ENCODE assay signal across 33 mouse cellular contexts in the genomic region with DNA sequence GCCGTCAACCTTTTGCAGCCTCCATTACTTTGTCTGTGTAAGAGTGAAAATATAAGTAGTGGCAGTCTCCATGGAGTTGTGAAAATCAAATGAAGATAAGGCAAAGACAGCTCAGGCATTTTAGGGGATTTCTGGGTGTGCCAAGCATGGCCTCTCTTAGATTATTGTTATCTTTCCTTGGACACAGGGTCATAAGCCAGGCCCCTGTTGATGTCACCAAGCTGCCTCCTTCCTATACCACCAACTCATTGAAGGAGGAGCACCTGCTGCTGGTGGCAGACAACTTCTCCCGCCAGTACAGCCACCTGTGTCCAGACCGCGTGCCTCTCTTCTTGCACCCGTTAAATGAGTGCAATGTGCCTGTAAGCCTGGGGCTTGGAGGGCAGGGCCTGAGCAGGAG. TPM values are rescaled to one million over a fixed set of nuclear protein-coding genes. Genes with fewer than 3 reads are reported as not detected.
DNase-seq lines count a peak whose midpoint lies in the region; ATAC-seq and TF ChIP-seq lines count a peak whose summit lies in the region.
"Had no signal": no experiment of that assay in that cellular context is flagged by ENCODE, and none has a peak within 500 bp of the region (broad histone marks: within the 10 kb centered on the region; RNA-seq: fewer than 3 reads in every experiment).

No protein-coding gene starts in this region.

- intact Hi-C loops in left cerebral cortex, postnatal 14 days (cut with DNase I): no loop called here

- DNase-seq in testis, postnatal 10 days (ENCODE audit: low spot score): no peak
- DNase-seq in c-Kit-positive CD71-positive TER-119-positive erythroid progenitor cells, embryonic 14.5 days (ENCODE audit: low spot score): peak; percentile 53
- DNase-seq in liver, embryonic 13.5 days: peak; percentile 58
- DNase-seq in left cerebral cortex, postnatal 14 days (ENCODE audit: low spot score in 2 of 2): no peak
- no peak for DNase-seq in B cell, adult 2 months
- DNase-seq: adrenal gland, adult 2 months; adrenal gland, postnatal 36 days; cerebellum, adult 8-10 months; cerebellum, postnatal 25 days; gastrocnemius, postnatal 14 days; heart, postnatal 36 days; kidney, adult 11 months; kidney, postnatal 25 days; lung, adult 2 months; lung, postnatal 10 days; right cerebral cortex, adult 18-20 months; right cerebral cortex, postnatal 4 days had no signal

- H3K27me3 ChIP-seq in testis, adult 2 months (ENCODE audit: control insufficient read depth, insufficient read depth, low read length): no peaks in the 10 kb centered on the region
- H3K27me3 ChIP-seq in liver, embryonic 13.5 days: no peaks in the 10 kb centered on the region
- H3K27me3 ChIP-seq: embryonic facial prominence, embryonic 15.5 days; forebrain, embryonic 12.5 days; heart, embryonic 15.5 days; hindbrain, embryonic 13.5 days; kidney, embryonic 15.5 days; limb, embryonic 13.5 days; midbrain, embryonic 12.5 days; neural tube, embryonic 12.5 days had no signal

- TF ChIP-seq POLR2A in testis, adult 2 months (IDR thresholded peaks at IDR 0.05; ENCODE audit: control insufficient read depth, low read depth, low read length): no peak

- ATAC-seq in liver, embryonic 13.5 days (ENCODE audit: low read depth): peak; percentile 85
- peak; percentile 62 for ATAC-seq in megakaryocyte progenitor cell, adult 5-6 weeks (replicated peaks; ENCODE audit: poor library complexity)
- ATAC-seq: activated CD4-positive, CD25-positive, alpha-beta regulatory T cell, adult 4 months had no signal

- H3K4me1 ChIP-seq in testis, adult 2 months (ENCODE audit: control insufficient read depth, insufficient read depth, low read length): peaks cover 8% of the 10 kb centered on the region
- H3K4me1 ChIP-seq in liver, embryonic 13.5 days (replicated peaks): peaks cover 57% of the 10 kb centered on the region
- H3K4me1 ChIP-seq: embryonic facial prominence, embryonic 10.5 days; embryonic facial prominence, embryonic 15.5 days; forebrain, embryonic 12.5 days; kidney, embryonic 15.5 days; limb, embryonic 13.5 days; neural tube, embryonic 12.5 days had no signal

- H3K36me3 ChIP-seq in testis, adult 2 months (ENCODE audit: control insufficient read depth, insufficient read depth, low read length): no peaks in the 10 kb centered on the region; the same call in 1 of the 2 replicates
- H3K36me3 ChIP-seq in liver, embryonic 13.5 days: no peaks in the 10 kb centered on the region
- H3K36me3 ChIP-seq: embryonic facial prominence, embryonic 10.5 days; embryonic facial prominence, embryonic 15.5 days; forebrain, embryonic 12.5 days; heart, embryonic 15.5 days; hindbrain, embryonic 13.5 days; kidney, embryonic 15.5 days; limb, embryonic 13.5 days; midbrain, embryonic 12.5 days; neural tube, embryonic 12.5 days had no signal

- peak overlapping the region; percentile 41 for H3K4me2 ChIP-seq in liver, embryonic 13.5 days
- H3K4me2 ChIP-seq: embryonic facial prominence, embryonic 15.5 days; forebrain, embryonic 12.5 days; heart, embryonic 15.5 days; hindbrain, embryonic 13.5 days; kidney, embryonic 15.5 days; limb, embryonic 13.5 days; midbrain, embryonic 12.5 days; neural tube, embryonic 12.5 days had no signal

- H3K9ac ChIP-seq in liver, embryonic 13.5 days: no peak overlapping the region; the same call in 1 of the 2 replicates
- H3K9ac ChIP-seq: embryonic facial prominence, embryonic 15.5 days; forebrain, embryonic 12.5 days; heart, embryonic 15.5 days; hindbrain, embryonic 13.5 days; kidney, embryonic 15.5 days; limb, embryonic 13.5 days; midbrain, embryonic 12.5 days; neural tube, embryonic 12.5 days had no signal

- peak overlapping the region; percentile 44 for H3K4me3 ChIP-seq in testis, adult 2 months (ENCODE audit: control insufficient read depth, low read depth, low read length)
- no peak overlapping the region for H3K4me3 ChIP-seq in liver, embryonic 13.5 days (replicated peaks)
- H3K4me3 ChIP-seq: embryonic facial prominence, embryonic 10.5 days; embryonic facial prominence, embryonic 15.5 days; forebrain, embryonic 12.5 days; heart, embryonic 15.5 days; hindbrain, embryonic 13.5 days; kidney, embryonic 15.5 days; left cerebral cortex, adult 2 months; limb, embryonic 13.5 days; midbrain, embryonic 12.5 days; myocyte; neural tube, embryonic 12.5 days had no signal

- WGBS in liver, embryonic 13.5 days (ENCODE audit: insufficient replicate concordance): 30% methylated on average over 5 of the region's 5 CpGs

- no peaks in the 10 kb centered on the region for H3K9me3 ChIP-seq in liver, embryonic 13.5 days (replicated peaks)
- H3K9me3 ChIP-seq: embryonic facial prominence, embryonic 10.5 days; embryonic facial prominence, embryonic 15.5 days; forebrain, embryonic 12.5 days; heart, embryonic 15.5 days; hindbrain, embryonic 13.5 days; kidney, embryonic 15.5 days; limb, embryonic 13.5 days; midbrain, embryonic 12.5 days; neural tube, embryonic 12.5 days had no signal

- no peak for TF ChIP-seq CTCF in testis, adult 2 months (IDR thresholded peaks at IDR 0.05; ENCODE audit: control insufficient read depth, insufficient read depth, insufficient replicate concordance, low read depth, low read length)

- H3K27ac ChIP-seq in testis, adult 2 months (ENCODE audit: control insufficient read depth, insufficient read depth, low read depth, low read length): no peak overlapping the region
- H3K27ac ChIP-seq in liver, embryonic 13.5 days: peak overlapping the region; percentile 23
- H3K27ac ChIP-seq: embryonic facial prominence, embryonic 10.5 days; embryonic facial prominence, embryonic 15.5 days; forebrain, embryonic 12.5 days; heart, embryonic 15.5 days; hindbrain, embryonic 13.5 days; kidney, embryonic 15.5 days; left cerebral cortex, adult 2 months; limb, embryonic 13.5 days; macrophage; midbrain, embryonic 12.5 days; neural tube, embryonic 12.5 days had no signal

RNA-seq across cellular contexts. Expression of gene Drc7, which starts 1.5 kb away (rescaled TPM):
- polyA plus RNA-seq in testis, adult 2 months (2012; rRNA removed): 82.6 and 87.3 TPM in 2 replicates
- polyA plus RNA-seq in liver, embryonic 13.5 days (2015; fragmentation: Nextera tagmentation; extraction: Ambion mirVana): 0.19 and 0.21 TPM in 2 replicates
- 1.2 and 1.8 TPM in 2 replicates for total RNA-seq in megakaryocyte progenitor cell, adult 5-6 weeks (2015)
- total RNA-seq in megakaryocyte progenitor cell, adult 5-6 weeks (2017): 3.8 and 7.1 TPM in 2 replicates
- 1 to 10 TPM; 1.3 to 2.1 TPM for total RNA-seq in left cerebral cortex, postnatal 14 days (2021)
- total RNA-seq: adrenal gland, adult 2 months; adrenal gland, postnatal 36 days; gastrocnemius, postnatal 14 days; heart, postnatal 36 days had no signal
- polyA plus RNA-seq: activated CD4-positive, CD25-positive, alpha-beta regulatory T cell, adult 4 months; adrenal gland, adult 2 months; kidney, embryonic 15.5 days; limb, embryonic 13.5 days; macrophage; midbrain, embryonic 12.5 days; stomach, embryonic 14.5 days had no signal

RNA-seq across cellular contexts. Expression of gene Katnb1, which starts 24.6 kb away (rescaled TPM):
- 180 and 199 TPM in 2 replicates for polyA plus RNA-seq in testis, adult 2 months (2012; rRNA removed)
- polyA plus RNA-seq in liver, embryonic 13.5 days (2015; fragmentation: Nextera tagmentation; extraction: Ambion mirVana): 14.8 and 15.4 TPM in 2 replicates
- total RNA-seq in megakaryocyte progenitor cell, adult 5-6 weeks (2015): 6.3 and 7.3 TPM in 2 replicates
- total RNA-seq in megakaryocyte progenitor cell, adult 5-6 weeks (2017): 25.2 and 25.9 TPM in 2 replicates
- 10 to 100 TPM; 43.9 to 47.2 TPM for total RNA-seq in left cerebral cortex, postnatal 14 days (2021)

RNA-seq across cellular contexts. Expression of gene Adgrg3, which starts 38.9 kb away (rescaled TPM):
- polyA plus RNA-seq in testis, adult 2 months (2012; rRNA removed): 0.31 and 0.49 TPM in 2 replicates
- polyA plus RNA-seq in liver, embryonic 13.5 days (2015; fragmentation: Nextera tagmentation; extraction: Ambion mirVana): 5.5 and 6.0 TPM in 2 replicates
- 106 and 111 TPM in 2 replicates for total RNA-seq in megakaryocyte progenitor cell, adult 5-6 weeks (2015)
- 178 and 215 TPM in 2 replicates for total RNA-seq in megakaryocyte progenitor cell, adult 5-6 weeks (2017)
- under 1 TPM; 0.68 to 0.89 TPM for total RNA-seq in left cerebral cortex, postnatal 14 days (2021)

Comparison
In these comparisons a context has a peak if more than half of its experiments do, and no peak if none do; other contexts are left out.
1. DNase-seq: peak in c-Kit-positive CD71-positive TER-119-positive erythroid progenitor cells, embryonic 14.5 days (single experiment) and liver, embryonic 13.5 days (single experiment); none in testis, postnatal 10 days (single experiment), left cerebral cortex, postnatal 14 days (0 of 2) and B cell, adult 2 months (0 of 2).
2. RNA of gene Adgrg3, which starts 38.9 kb away (total RNA-seq): 106 to 215 TPM in megakaryocyte progenitor cell, adult 5-6 weeks; 0.68 to 0.89 TPM in left cerebral cortex, postnatal 14 days; every median in the first group is over 10 times any median in the second.